Mouse (Mus musculus): ENCODE measurements around the gene Chd9.

DNA sequence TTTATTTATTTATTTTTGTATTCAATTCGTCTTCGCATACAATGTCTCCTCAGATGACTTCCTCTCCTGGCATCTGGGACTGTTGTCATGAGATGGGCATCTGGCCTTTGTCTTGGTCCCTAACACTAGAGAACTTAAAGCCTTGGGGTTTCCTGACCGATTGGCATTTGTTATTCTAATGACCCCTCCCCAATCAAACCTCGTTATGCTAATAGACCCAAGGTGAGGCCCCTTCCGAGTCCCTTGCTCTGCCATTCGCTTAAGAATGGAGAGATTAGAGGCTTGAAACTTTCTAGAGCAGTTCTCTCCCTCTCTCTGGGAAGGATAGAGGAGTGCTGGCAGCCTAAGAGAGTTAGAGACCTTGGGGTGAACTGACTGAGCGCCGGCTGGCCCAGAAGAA, 23.4 kb downstream of the Chd9 start:
- no peak for TF ChIP-seq GATA1 (IDR thresholded peaks at IDR 0.05; ENCODE audit: low read length)
- no peak for TF ChIP-seq TAL1 (IDR thresholded peaks at IDR 0.05; ENCODE audit: low read length)

All from erythroblast, embryonic 14.5 days (primary cell).